Mouse (Mus musculus) spleen, adult 2 months (tissue): ENCODE data around the gene Erbb4.

Experiments
- CTCF ChIP-seq: fragments of 200-500 bp; IDR thresholded peaks from 2 replicates; pipeline ENCODE4 v1.5.1; 2011; ENCODE audit warnings: mild to moderate bottlenecking, inconsistent platforms; ENCODE audit not compliant: insufficient read depth, insufficient read length, insufficient replicate concordance; ENCODE audit errors: extremely low read depth
- POLR2A ChIP-seq: fragments of 200-500 bp; IDR thresholded peaks from 2 replicates; pipeline ENCODE4 v1.6.1; 2011; ENCODE audit warnings: low read depth, low read length, inconsistent platforms

DNA sequence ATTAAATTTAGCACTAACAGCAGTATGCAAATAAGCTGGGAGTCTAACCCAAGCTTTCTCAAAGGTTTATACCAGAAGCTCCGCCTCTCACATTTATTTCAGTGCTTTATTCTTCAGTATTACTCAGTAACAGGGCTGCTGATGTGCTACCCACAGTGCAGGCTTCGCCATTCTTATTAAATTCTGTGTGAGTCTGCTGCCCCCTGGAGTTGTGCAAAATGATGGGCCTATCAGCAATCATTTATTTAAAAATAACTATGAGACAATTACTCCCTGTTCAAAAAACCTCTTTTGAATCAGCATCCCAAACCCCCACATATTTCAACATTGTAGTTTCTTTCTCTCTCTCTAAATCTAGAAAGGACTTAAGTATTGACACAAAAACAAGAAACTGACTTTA lies 6.2 kb downstream of the Erbb4 start:
- TF ChIP-seq CTCF (no peak), POLR2A (no peak)
